Mouse (Mus musculus): ENCODE data around the gene Ndufc2.

GRCm38 (mm10) chr7:97375101-97375500, 24.7 kb upstream of the Ndufc2 start:
- TF ChIP-seq CTCF (IDR thresholded peaks at IDR 0.05; ENCODE audit: borderline replicate concordance, control insufficient read depth, extremely low read depth, insufficient read depth, low read length, poor library complexity), result no peak
- TF ChIP-seq POLR2A (IDR thresholded peaks at IDR 0.05; ENCODE audit: control insufficient read depth, extremely low read depth, insufficient read depth, low read length, poor library complexity), result no peak

Data from thymus, adult 2 months (tissue).